Mouse (Mus musculus): Measurements from ENCODE around the gene Gypa. TPM values are rescaled to one million over a fixed set of nuclear protein-coding genes. Genes with fewer than 3 reads are reported as not detected.

Gypa gene
- polyA plus RNA-seq, 1 experiment from 2014 or later, result 23.2 TPM

- no peaks in the 10 kb centered on the region for H3K9me3 ChIP-seq
- no peak overlapping the region for H3K9ac ChIP-seq
- no peaks in the 10 kb centered on the region for H3K27me3 ChIP-seq (replicated peaks)
- H3K4me2 ChIP-seq, result no peak overlapping the region
- H3K4me3 ChIP-seq, result no peak overlapping the region
- H3K4me1 ChIP-seq, result no peaks in the 10 kb centered on the region
- no peak overlapping the region for H3K27ac ChIP-seq (replicated peaks)
- no peaks in the 10 kb centered on the region for H3K36me3 ChIP-seq
- ATAC-seq (ENCODE audit: extremely low read depth, insufficient number of reproducible peaks, low FRiP score, low TSS enrichment), result no peak
Measured at GRCm38 (mm10) chr8:80550436-80550835, 56.9 kb downstream of the Gypa start.

GRCm38 (mm10) chr8:80551303-80551702, 57.7 kb downstream of the Gypa start:
- Histone ChIP-seq H3K9me3 (no peaks in the 10 kb centered on the region), H3K9ac (no peak overlapping the region), H3K4me3 (no peak overlapping the region), H3K27me3 (replicated peaks) (no peaks in the 10 kb centered on the region), H3K4me1 (no peaks in the 10 kb centered on the region), H3K4me2 (no peak overlapping the region), H3K27ac (replicated peaks) (no peak overlapping the region), H3K36me3 (no peaks in the 10 kb centered on the region)
- no peak for ATAC-seq (ENCODE audit: extremely low read depth, insufficient number of reproducible peaks, low FRiP score, low TSS enrichment)
- 54% methylated on average over 3 of the region's 3 CpGs for WGBS

GRCm38 (mm10) chr8:80554991-80555390, 61.4 kb downstream of the Gypa start:
- WGBS, result 79% methylated on average over 2 of the region's 2 CpGs
- H3K4me3 ChIP-seq, result no peak overlapping the region
- no peak for ATAC-seq (ENCODE audit: extremely low read depth, insufficient number of reproducible peaks, low FRiP score, low TSS enrichment)

More at GRCm38 (mm10) chr8:80554991-80555390, 61.4 kb downstream of the Gypa start:
- Histone ChIP-seq H3K4me2 (no peak overlapping the region), H3K4me1 (no peaks in the 10 kb centered on the region), H3K9me3 (no peaks in the 10 kb centered on the region), H3K36me3 (no peaks in the 10 kb centered on the region), H3K27me3 (replicated peaks) (no peaks in the 10 kb centered on the region), H3K27ac (replicated peaks) (no peak overlapping the region), H3K9ac (no peak overlapping the region)

Other genes starting within 250 kb of the Gypa start
- 0.46 and 0.67 TPM in 2 replicates for gene Frem3, start 117.3 kb downstream of the Gypa start, polyA plus RNA-seq (2015; fragmentation: Nextera tagmentation; extraction: Ambion mirVana)
- gene Smarca5, start 245.7 kb downstream of the Gypa start, polyA plus RNA-seq (2015; fragmentation: Nextera tagmentation; extraction: Ambion mirVana), result 35.1 and 35.2 TPM in 2 replicates

Data from heart, embryonic 13.5 days (tissue).